Mouse (Mus musculus) limb, embryonic 14.5 days (tissue): ENCODE results near the gene Rbm34. TPM values are rescaled to one million over a fixed set of nuclear protein-coding genes. Genes with fewer than 3 reads are reported as not detected.

ENCODE experiments used
- ATAC-seq: fragments of 200-750 bp; cut with Nextera tagmentation; 2 replicates; pipeline ENCODE4 v1.8.0; 2017; ENCODE audit warnings: low read depth, moderate number of reproducible peaks, moderate TSS enrichment; ENCODE audit not compliant: low FRiP score
- DNase-seq: peaks from one replicate; pipeline ENCODE4 v3.0.0-alpha.2; 2015; ENCODE audit warnings: low spot score
- H3K27ac ChIP-seq: fragments of 300-500 bp; sonication (generic); replicated peaks from 2 replicates; pipeline ENCODE4 v1.5.1; 2014; ENCODE audit warnings: low read depth, mild to moderate bottlenecking, low read length, moderate library complexity, mixed read lengths
- H3K27me3 ChIP-seq: fragments of 300-500 bp; sonication (generic); 2 replicates; pipeline ENCODE4 v1.6.1; 2014; ENCODE audit warnings: low read length, mixed read lengths; ENCODE audit not compliant: control insufficient read depth, insufficient read depth
- H3K36me3 ChIP-seq: fragments of 300-500 bp; sonication (generic); 2 replicates; pipeline ENCODE4 v1.6.1; 2014; ENCODE audit warnings: mild to moderate bottlenecking, low read length, moderate library complexity, mixed read lengths; ENCODE audit not compliant: control insufficient read depth, insufficient read depth
- H3K4me1 ChIP-seq: fragments of 300-500 bp; sonication (generic); 2 replicates; pipeline ENCODE4 v1.6.1; 2014; ENCODE audit warnings: antibody characterized with exemption, low read length, mixed read lengths; ENCODE audit not compliant: control insufficient read depth, insufficient read depth
- H3K4me2 ChIP-seq: fragments of 300-500 bp; sonication (generic); replicated peaks from 2 replicates; pipeline ENCODE4 v1.6.1; 2014; ENCODE audit warnings: low read depth, mild to moderate bottlenecking, low read length, moderate library complexity; ENCODE audit not compliant: severe bottlenecking
- H3K4me3 ChIP-seq: fragments of 300-500 bp; sonication (generic); replicated peaks from 2 replicates; pipeline ENCODE4 v1.5.1; 2014; ENCODE audit warnings: low read length
- H3K9ac ChIP-seq: fragments of 300-500 bp; sonication (generic); 2 replicates; pipeline ENCODE4 v1.6.1; 2014; ENCODE audit warnings: mild to moderate bottlenecking, low read depth, low read length, moderate library complexity; ENCODE audit not compliant: severe bottlenecking
- H3K9me3 ChIP-seq: fragments of 300-500 bp; sonication (generic); 2 replicates; pipeline ENCODE4 v1.6.1; 2016; ENCODE audit warnings: low read length; ENCODE audit not compliant: control insufficient read depth
- POLR2A ChIP-seq: fragments of 200-500 bp; IDR thresholded peaks from 2 replicates; pipeline ENCODE4 v1.8.0; 2012; ENCODE audit warnings: inconsistent platforms, mild to moderate bottlenecking, moderate library complexity, borderline replicate concordance; ENCODE audit not compliant: insufficient read depth, insufficient read length; ENCODE audit errors: extremely low read depth
- WGBS: fragments of 180-500 bp; shearing (Covaris S2); extraction: QIAGEN DNeasy Blood & Tissue Kit; methylation state at CpG from one replicate; pipeline ENCODE4 v1.1.7; 2014; 5-methylcytosine and 5-hydroxymethylcytosine counted together
- polyA plus RNA-seq, 2 experiments: library from polyadenylated mRNA; depleted of rRNA in 1 of 2; stranded (reverse) in 1 of 2; unstranded in 1 of 2; fragments of >200 nt; fragmentation: Nextera tagmentation in 1 of 2; extraction: Ambion mirVana in 1 of 2; gene quantifications; 2 replicates each; pipeline versions ENCODE4 v1.2.1 to v1.2.3; 2012 to 2014

Gene Rbm34
- polyA plus RNA-seq, 2 experiments, result 12.8 to 25.9 TPM

- Histone ChIP-seq H3K27ac (no peak overlapping the region), H3K9me3 (no peaks in the 10 kb centered on the region), H3K4me1 (0 out of 2 replicates have a peak, but pooled peaks cover 6% of the 10 kb centered on the region), H3K27me3 (no peaks in the 10 kb centered on the region), H3K9ac (no peak overlapping the region; the same call in 1 of the 2 replicates), H3K4me2 (no peak overlapping the region), H3K36me3 (peaks cover 7% of the 10 kb centered on the region; the same call in 1 of the 2 replicates), H3K4me3 (no peak overlapping the region)
- 89% methylated on average over 5 of the region's 5 CpGs for WGBS
- ATAC-seq (no peak), DNase-seq (no peak)
- TF ChIP-seq POLR2A, result no peak
Observed at GRCm38 (mm10) chr8:126919703-126920102, 51.2 kb downstream of the Rbm34 start.

- 0 out of 2 replicates have a peak, but pooled peaks cover 6% of the 10 kb centered on the region for H3K4me1 ChIP-seq
- no peak overlapping the region; the same call in 1 of the 2 replicates for H3K9ac ChIP-seq
- H3K36me3 ChIP-seq, result peaks cover 7% of the 10 kb centered on the region; the same call in 1 of the 2 replicates
- TF ChIP-seq POLR2A, result no peak
- no peak overlapping the region for H3K4me3 ChIP-seq
- H3K4me2 ChIP-seq, result no peak overlapping the region
- ATAC-seq (no peak), DNase-seq (no peak)
- no peaks in the 10 kb centered on the region for H3K27me3 ChIP-seq
- H3K27ac ChIP-seq, result no peak overlapping the region
- no peaks in the 10 kb centered on the region for H3K9me3 ChIP-seq
- 35% methylated on average over 2 of the region's 2 CpGs for WGBS
Observed at GRCm38 (mm10) chr8:126919255-126919654, 51.6 kb downstream of the Rbm34 start.

GRCm38 (mm10) chr8:126918356-126918755, 52.5 kb downstream of the Rbm34 start:
- no peak overlapping the region for H3K4me2 ChIP-seq
- H3K9ac ChIP-seq, result no peak overlapping the region
- 94% methylated on average over 1 of the region's 1 CpGs for WGBS
- no peak for TF ChIP-seq POLR2A
- no peaks in the 10 kb centered on the region for H3K9me3 ChIP-seq
- peaks cover 3% of the 10 kb centered on the region; the same call in 1 of the 2 replicates for H3K36me3 ChIP-seq
- DNase-seq, result no peak
- ATAC-seq, result no peak
- no peak overlapping the region for H3K27ac ChIP-seq
- no peaks in the 10 kb centered on the region for H3K27me3 ChIP-seq
- no peak overlapping the region for H3K4me3 ChIP-seq
- peaks cover 12% of the 10 kb centered on the region; the same call in 1 of the 2 replicates for H3K4me1 ChIP-seq

GRCm38 (mm10) chr8:126917179-126917905, 53.5 kb downstream of the Rbm34 start:
- DNase-seq (peak; percentile 23), ATAC-seq (no peak)
- 61% methylated on average over 6 of the region's 6 CpGs for WGBS
- H3K4me1 ChIP-seq, result peaks cover 19% of the 10 kb centered on the region; the same call in 1 of the 2 replicates
- no peak overlapping the region for H3K9ac ChIP-seq
- H3K27ac ChIP-seq, result 0 out of 2 replicates have a peak overlapping the region, but pooled peaks have one; percentile 43
- no peaks in the 10 kb centered on the region for H3K36me3 ChIP-seq
- H3K9me3 ChIP-seq, result no peaks in the 10 kb centered on the region
- H3K4me2 ChIP-seq, result no peak overlapping the region
- no peak for TF ChIP-seq POLR2A
- no peak overlapping the region for H3K4me3 ChIP-seq
- H3K27me3 ChIP-seq, result no peaks in the 10 kb centered on the region

GRCm38 (mm10) chr8:126916611-126917010, 54.3 kb downstream of the Rbm34 start:
- no peaks in the 10 kb centered on the region for H3K9me3 ChIP-seq
- no peak for DNase-seq
- H3K27me3 ChIP-seq, result no peaks in the 10 kb centered on the region
- no peak for TF ChIP-seq POLR2A
- 82% methylated on average over 4 of the region's 4 CpGs for WGBS
- no peak for ATAC-seq
- no peak overlapping the region for H3K27ac ChIP-seq
- no peak overlapping the region for H3K4me3 ChIP-seq
- peaks cover 19% of the 10 kb centered on the region; the same call in 1 of the 2 replicates for H3K4me1 ChIP-seq
- no peak overlapping the region for H3K9ac ChIP-seq
- no peaks in the 10 kb centered on the region for H3K36me3 ChIP-seq
- H3K4me2 ChIP-seq, result no peak overlapping the region
